ENCODE assay signal across 8 mouse cellular contexts in genomic region chr6:121087586-121088245, GRCm38 (mm10). TPM values are rescaled to one million over a fixed set of nuclear protein-coding genes. Genes with fewer than 3 reads are reported as not detected.
DNase-seq lines count a peak whose midpoint lies in the region; ATAC-seq and TF ChIP-seq lines count a peak whose summit lies in the region.
"Had no signal": no experiment of that assay in that cellular context is flagged by ENCODE, and none has a peak within 500 bp of the region (broad histone marks: within the 10 kb centered on the region; RNA-seq: fewer than 3 reads in every experiment).

No protein-coding gene starts in this region.

- H3K36me3 ChIP-seq in liver, postnatal 0 days (replicated peaks; ENCODE audit: insufficient read depth, low read length) = no peaks in the 10 kb centered on the region

- no peak overlapping the region for H3K9ac ChIP-seq in liver, postnatal 0 days (replicated peaks)
- H3K9ac ChIP-seq: neural tube, embryonic 12.5 days had no signal

- no peak overlapping the region for H3K4me3 ChIP-seq in liver, postnatal 0 days (ENCODE audit: low read depth, low read length)
- H3K4me3 ChIP-seq: neural tube, embryonic 12.5 days had no signal

- TF ChIP-seq CTCF in liver, postnatal 0 days (IDR thresholded peaks at IDR 0.05; ENCODE audit: low read depth) = no peak

- DNase-seq in urinary bladder, postnatal 14 days (ENCODE audit: low spot score) = peak; percentile 70
- DNase-seq in urinary bladder, postnatal 10 days (ENCODE audit: low spot score) = no peak
- DNase-seq in embryo, embryonic 11.5 days (ENCODE audit: low read depth, low spot score) = peak; percentile 26
- DNase-seq in heart, postnatal 4 days = peak; percentile 62
- no peak for DNase-seq in liver, postnatal 0 days
- DNase-seq in thymus, postnatal 14 days = no peak
- no peak for DNase-seq in layer of hippocampus, postnatal 25 days (ENCODE audit: extremely low spot score in 1 of 2, low spot score in 1 of 2)

- no peak overlapping the region for H3K4me2 ChIP-seq in liver, postnatal 0 days (ENCODE audit: low read depth, low read length)
- H3K4me2 ChIP-seq: neural tube, embryonic 12.5 days had no signal

- H3K4me1 ChIP-seq in liver, postnatal 0 days (ENCODE audit: insufficient read depth) = peaks cover 72% of the 10 kb centered on the region

- H3K27me3 ChIP-seq in liver, postnatal 0 days (ENCODE audit: insufficient read depth, low read length) = no peaks in the 10 kb centered on the region
- H3K27me3 ChIP-seq: neural tube, embryonic 12.5 days had no signal

- WGBS in liver, postnatal 0 days (ENCODE audit: insufficient replicate concordance) = 77% methylated on average over 22 of the region's 22 CpGs

- ATAC-seq in liver, postnatal 0 days = peak; percentile 45

- H3K9me3 ChIP-seq in liver, postnatal 0 days (ENCODE audit: low read length) = no peaks in the 10 kb centered on the region
- H3K9me3 ChIP-seq: neural tube, embryonic 12.5 days had no signal

- TF ChIP-seq EP300 in liver, postnatal 0 days (IDR thresholded peaks at IDR 0.05; ENCODE audit: low read depth) = no peak

- H3K27ac ChIP-seq in liver, postnatal 0 days (ENCODE audit: low read depth) = peak overlapping the region; percentile 40; the same call in 1 of the 2 replicates
- H3K27ac ChIP-seq: neural tube, embryonic 12.5 days had no signal

RNA-seq across cellular contexts. Expression of gene Mical3, which starts 43.1 kb away (rescaled TPM):
- 100 to 1,000 TPM; 201 to 216 TPM for total RNA-seq in heart, postnatal 4 days (2021)
- polyA plus RNA-seq in liver, postnatal 0 days (2015; fragmentation: Nextera tagmentation; extraction: Ambion mirVana) = 4.0 and 4.5 TPM in 2 replicates
- 10 to 100 TPM; 75.0 to 88.0 TPM for total RNA-seq in layer of hippocampus, postnatal 25 days (2021)

Comparison
In these comparisons a context has a peak if more than half of its experiments do, and no peak if none do; other contexts are left out.
1. DNase-seq: peak in urinary bladder, postnatal 14 days (single experiment), embryo, embryonic 11.5 days (single experiment) and heart, postnatal 4 days (single experiment); none in urinary bladder, postnatal 10 days (single experiment), liver, postnatal 0 days (single experiment), thymus, postnatal 14 days (single experiment) and layer of hippocampus, postnatal 25 days (0 of 2).